Mouse (Mus musculus): ENCODE results near the gene Rbfox1. TPM values are rescaled to one million over a fixed set of nuclear protein-coding genes. Genes with fewer than 3 reads are reported as not detected.
A peak's percentile ranks its signal among the peaks of the same experiment; 100 is the strongest.

Rbfox1 gene
- polyA plus RNA-seq, 1 experiment from 2014 or later = 1.9 TPM

GRCm38 (mm10) chr16:5866966-5867365, 18.2 kb upstream of the Rbfox1 start:
- H3K9me3 ChIP-seq (ENCODE audit: control insufficient read depth, low read length) = no peaks in the 10 kb centered on the region
- no peak for TF ChIP-seq EP300 (optimal IDR thresholded peaks at IDR 0.05)
- no peak for TF ChIP-seq CTCF (IDR thresholded peaks at IDR 0.05; ENCODE audit: low read depth)
- H3K36me3 ChIP-seq (ENCODE audit: control insufficient read depth, insufficient read depth, low read length) = no peaks in the 10 kb centered on the region
- H3K9ac ChIP-seq (ENCODE audit: low read length) = no peak overlapping the region
- H3K27me3 ChIP-seq (ENCODE audit: control insufficient read depth, insufficient read depth, low read length) = no peaks in the 10 kb centered on the region
- 78% methylated on average over 1 of the region's 1 CpGs for WGBS
- H3K4me2 ChIP-seq (replicated peaks; ENCODE audit: low read depth) = no peak overlapping the region
- H3K27ac ChIP-seq (replicated peaks) = no peak overlapping the region
- H3K4me1 ChIP-seq (replicated peaks; ENCODE audit: control insufficient read depth, insufficient read depth) = no peaks in the 10 kb centered on the region
- no peak for DNase-seq (ENCODE audit: low spot score)
- ATAC-seq (ENCODE audit: low FRiP score, low TSS enrichment) = no peak
- H3K4me3 ChIP-seq (ENCODE audit: low read depth, low read length) = no peak overlapping the region

GRCm38 (mm10) chr16:5870391-5870790, 14.8 kb upstream of the Rbfox1 start:
- Histone ChIP-seq H3K9me3 (ENCODE audit: control insufficient read depth, low read length) (no peaks in the 10 kb centered on the region), H3K4me1 (replicated peaks; ENCODE audit: control insufficient read depth, insufficient read depth) (no peaks in the 10 kb centered on the region), H3K9ac (ENCODE audit: low read length) (no peak overlapping the region), H3K4me3 (ENCODE audit: low read depth, low read length) (no peak overlapping the region), H3K36me3 (ENCODE audit: control insufficient read depth, insufficient read depth, low read length) (no peaks in the 10 kb centered on the region), H3K27me3 (ENCODE audit: control insufficient read depth, insufficient read depth, low read length) (no peaks in the 10 kb centered on the region), H3K4me2 (replicated peaks; ENCODE audit: low read depth) (no peak overlapping the region), H3K27ac (replicated peaks) (no peak overlapping the region)
- WGBS = 46% methylated on average over 3 of the region's 3 CpGs
- DNase-seq (ENCODE audit: low spot score) (no peak), ATAC-seq (ENCODE audit: low FRiP score, low TSS enrichment) (no peak)
- TF ChIP-seq EP300 (optimal IDR thresholded peaks at IDR 0.05) (no peak), CTCF (IDR thresholded peaks at IDR 0.05; ENCODE audit: low read depth) (no peak)

GRCm38 (mm10) chr16:5881820-5882219, 3.3 kb upstream of the Rbfox1 start:
- no peak overlapping the region for H3K27ac ChIP-seq (replicated peaks)
- no peak overlapping the region for H3K4me3 ChIP-seq (ENCODE audit: low read depth, low read length)
- H3K27me3 ChIP-seq (ENCODE audit: control insufficient read depth, insufficient read depth, low read length) = no peaks in the 10 kb centered on the region
- WGBS = 0% methylated on average over 4 of the region's 4 CpGs
- no peaks in the 10 kb centered on the region for H3K36me3 ChIP-seq (ENCODE audit: control insufficient read depth, insufficient read depth, low read length)
- H3K9me3 ChIP-seq (ENCODE audit: control insufficient read depth, low read length) = no peaks in the 10 kb centered on the region
- ATAC-seq (ENCODE audit: low FRiP score, low TSS enrichment) = peak; percentile 64; the same call in 1 of the 2 replicates
- H3K4me2 ChIP-seq (replicated peaks; ENCODE audit: low read depth) = no peak overlapping the region
- no peak overlapping the region for H3K9ac ChIP-seq (ENCODE audit: low read length)
- DNase-seq (ENCODE audit: low spot score) = peak; percentile 78
- no peaks in the 10 kb centered on the region for H3K4me1 ChIP-seq (replicated peaks; ENCODE audit: control insufficient read depth, insufficient read depth)
- no peak for TF ChIP-seq EP300 (optimal IDR thresholded peaks at IDR 0.05)
- TF ChIP-seq CTCF (IDR thresholded peaks at IDR 0.05; ENCODE audit: low read depth) = peak; percentile 91

GRCm38 (mm10) chr16:5885690-5886050, 515 bp downstream of the Rbfox1 start:
- no peak for DNase-seq (ENCODE audit: low spot score)
- 7% methylated on average over 15 of the region's 15 CpGs for WGBS

GRCm38 (mm10) chr16:5895564-5895963, 10.4 kb downstream of the Rbfox1 start:
- Histone ChIP-seq H3K4me3 (ENCODE audit: low read depth, low read length) (no peak overlapping the region), H3K27ac (replicated peaks) (no peak overlapping the region), H3K4me2 (replicated peaks; ENCODE audit: low read depth) (no peak overlapping the region), H3K9me3 (ENCODE audit: control insufficient read depth, low read length) (no peaks in the 10 kb centered on the region), H3K9ac (ENCODE audit: low read length) (no peak overlapping the region), H3K4me1 (replicated peaks; ENCODE audit: control insufficient read depth, insufficient read depth) (no peaks in the 10 kb centered on the region), H3K27me3 (ENCODE audit: control insufficient read depth, insufficient read depth, low read length) (no peaks in the 10 kb centered on the region), H3K36me3 (ENCODE audit: control insufficient read depth, insufficient read depth, low read length) (no peaks in the 10 kb centered on the region)
- DNase-seq (ENCODE audit: low spot score) (no peak), ATAC-seq (ENCODE audit: low FRiP score, low TSS enrichment) (no peak)
- 55% methylated on average over 7 of the region's 7 CpGs for WGBS
- TF ChIP-seq CTCF (IDR thresholded peaks at IDR 0.05; ENCODE audit: low read depth) = no peak
- no peak for TF ChIP-seq EP300 (optimal IDR thresholded peaks at IDR 0.05)

More at GRCm38 (mm10) chr16:5885690-5886050, 515 bp downstream of the Rbfox1 start:
- no peak for ATAC-seq (ENCODE audit: low FRiP score, low TSS enrichment)
- Histone ChIP-seq H3K4me2 (replicated peaks; ENCODE audit: low read depth) (no peak overlapping the region), H3K9ac (ENCODE audit: low read length) (no peak overlapping the region), H3K9me3 (ENCODE audit: control insufficient read depth, low read length) (no peaks in the 10 kb centered on the region), H3K4me3 (ENCODE audit: low read depth, low read length) (no peak overlapping the region), H3K4me1 (replicated peaks; ENCODE audit: control insufficient read depth, insufficient read depth) (no peaks in the 10 kb centered on the region), H3K27ac (replicated peaks) (no peak overlapping the region), H3K36me3 (ENCODE audit: control insufficient read depth, insufficient read depth, low read length) (no peaks in the 10 kb centered on the region), H3K27me3 (ENCODE audit: control insufficient read depth, insufficient read depth, low read length) (no peaks in the 10 kb centered on the region)
- no peak for TF ChIP-seq EP300 (optimal IDR thresholded peaks at IDR 0.05)
- TF ChIP-seq CTCF (IDR thresholded peaks at IDR 0.05; ENCODE audit: low read depth) = no peak

GRCm38 (mm10) chr16:5898330-5898729, 13.2 kb downstream of the Rbfox1 start:
- no peak for TF ChIP-seq EP300 (optimal IDR thresholded peaks at IDR 0.05)
- TF ChIP-seq CTCF (IDR thresholded peaks at IDR 0.05; ENCODE audit: low read depth) = peak; percentile 53

More at GRCm38 (mm10) chr16:5898330-5898729, 13.2 kb downstream of the Rbfox1 start:
- ATAC-seq (ENCODE audit: low FRiP score, low TSS enrichment) = no peak
- H3K4me3 ChIP-seq (ENCODE audit: low read depth, low read length) = no peak overlapping the region
- H3K4me1 ChIP-seq (replicated peaks; ENCODE audit: control insufficient read depth, insufficient read depth) = no peaks in the 10 kb centered on the region
- H3K27ac ChIP-seq (replicated peaks) = no peak overlapping the region
- no peak overlapping the region for H3K9ac ChIP-seq (ENCODE audit: low read length)
- no peak overlapping the region for H3K4me2 ChIP-seq (replicated peaks; ENCODE audit: low read depth)
- H3K36me3 ChIP-seq (ENCODE audit: control insufficient read depth, insufficient read depth, low read length) = no peaks in the 10 kb centered on the region
- DNase-seq (ENCODE audit: low spot score) = no peak
- no peaks in the 10 kb centered on the region for H3K27me3 ChIP-seq (ENCODE audit: control insufficient read depth, insufficient read depth, low read length)
- WGBS = 45% methylated on average over 2 of the region's 2 CpGs
- H3K9me3 ChIP-seq (ENCODE audit: control insufficient read depth, low read length) = no peaks in the 10 kb centered on the region
